Mouse (Mus musculus): ENCODE data around the gene Fra10ac1. TPM values are rescaled to one million over a fixed set of nuclear protein-coding genes. Genes with fewer than 3 reads are reported as not detected.

Gene Fra10ac1
- polyA plus RNA-seq, 1 experiment from 2014 or later = 41.3 TPM

DNA sequence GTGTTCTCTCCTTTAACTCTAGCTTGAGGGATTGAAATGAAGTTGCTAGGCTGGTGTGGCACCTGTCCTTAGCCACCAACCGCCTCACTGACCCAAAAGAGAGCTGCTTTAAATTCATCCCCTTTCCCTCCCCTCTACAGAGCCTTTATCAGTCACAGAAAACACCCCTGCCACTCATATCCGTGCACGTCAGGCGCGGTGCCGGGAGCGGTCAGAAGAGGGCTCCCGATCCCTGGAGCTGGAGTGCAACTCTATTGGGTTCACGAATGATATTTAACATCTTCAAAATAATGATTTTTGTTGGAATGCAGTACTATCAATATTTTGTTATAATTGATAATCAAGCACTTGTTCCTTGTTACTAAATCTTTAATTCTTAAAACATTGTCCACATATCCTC is 17.3 kb downstream of the Fra10ac1 start:
- 45% methylated on average over 9 of the region's 9 CpGs for WGBS
- no peak overlapping the region for H3K4me3 ChIP-seq (ENCODE audit: low read depth, low read length)
- H3K27me3 ChIP-seq (ENCODE audit: control insufficient read depth, insufficient read depth, low read depth, low read length) = no peaks in the 10 kb centered on the region
- no peak overlapping the region for H3K27ac ChIP-seq (ENCODE audit: low read length)
- 0 out of 2 replicates have a peak, but pooled peaks have one; percentile 67 for ATAC-seq
- peaks cover 4% of the 10 kb centered on the region; the same call in 1 of the 2 replicates for H3K36me3 ChIP-seq (ENCODE audit: control insufficient read depth, insufficient read depth, low read length)
- no peak overlapping the region for H3K9ac ChIP-seq (ENCODE audit: low read depth, low read length)
- no peaks in the 10 kb centered on the region for H3K4me1 ChIP-seq (ENCODE audit: control insufficient read depth, insufficient read depth, low read length)
- no peaks in the 10 kb centered on the region for H3K9me3 ChIP-seq (replicated peaks; ENCODE audit: control insufficient read depth, low read length, poor library complexity, severe bottlenecking)
- no peak overlapping the region for H3K4me2 ChIP-seq (ENCODE audit: low read length)

DNA sequence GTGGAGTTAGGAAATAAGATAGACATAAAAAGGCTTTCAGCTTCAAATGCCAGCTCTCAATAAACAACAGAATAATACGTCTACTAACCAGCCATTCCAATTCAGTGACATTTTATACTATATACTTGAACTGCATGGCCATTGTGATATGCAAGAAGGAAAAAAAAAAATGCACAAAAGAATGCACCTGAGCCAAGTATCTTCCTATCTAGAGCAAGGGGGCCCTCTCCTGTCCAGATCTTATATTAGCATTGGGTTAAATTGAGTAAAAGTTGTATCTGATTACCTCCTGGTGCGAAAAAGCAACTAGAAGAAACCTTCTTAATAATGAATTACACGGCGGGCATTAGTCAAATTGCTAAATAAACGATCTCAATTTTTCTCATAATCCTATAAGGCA is 25.2 kb downstream of the Fra10ac1 start:
- H3K27ac ChIP-seq (ENCODE audit: low read length) = no peak overlapping the region
- H3K27me3 ChIP-seq (ENCODE audit: control insufficient read depth, insufficient read depth, low read depth, low read length) = no peaks in the 10 kb centered on the region
- no peak overlapping the region for H3K4me3 ChIP-seq (ENCODE audit: low read depth, low read length)
- no peaks in the 10 kb centered on the region for H3K9me3 ChIP-seq (replicated peaks; ENCODE audit: control insufficient read depth, low read length, poor library complexity, severe bottlenecking)
- 91% methylated on average over 5 of the region's 5 CpGs for WGBS
- H3K36me3 ChIP-seq (ENCODE audit: control insufficient read depth, insufficient read depth, low read length) = peaks cover 8% of the 10 kb centered on the region
- no peaks in the 10 kb centered on the region for H3K4me1 ChIP-seq (ENCODE audit: control insufficient read depth, insufficient read depth, low read length)
- no peak for ATAC-seq
- H3K4me2 ChIP-seq (ENCODE audit: low read length) = no peak overlapping the region
- no peak overlapping the region for H3K9ac ChIP-seq (ENCODE audit: low read depth, low read length)

DNA sequence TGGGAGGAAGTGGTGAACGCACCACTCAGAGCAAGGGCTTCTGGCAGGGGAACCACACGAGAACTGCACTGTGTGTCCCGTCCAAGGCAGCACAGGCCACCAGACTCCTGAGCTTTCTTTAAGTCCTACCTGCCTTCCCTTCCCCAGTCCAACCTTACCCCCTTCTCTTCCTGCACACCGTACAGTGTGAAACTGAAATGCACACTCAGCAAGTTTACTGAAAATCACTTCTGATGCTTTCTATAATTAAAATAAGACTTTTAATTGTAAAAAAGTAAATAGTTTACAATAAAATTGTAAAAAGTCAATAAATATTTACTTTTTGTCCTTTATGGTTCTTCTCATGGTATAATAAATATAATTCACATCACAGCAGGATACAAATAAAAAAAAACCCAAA is 28.7 kb downstream of the Fra10ac1 start:
- no peak overlapping the region for H3K27ac ChIP-seq (ENCODE audit: low read length)
- H3K27me3 ChIP-seq (ENCODE audit: control insufficient read depth, insufficient read depth, low read depth, low read length) = no peaks in the 10 kb centered on the region
- WGBS = 95% methylated on average over 4 of the region's 4 CpGs
- H3K36me3 ChIP-seq (ENCODE audit: control insufficient read depth, insufficient read depth, low read length) = peaks cover 4% of the 10 kb centered on the region; the same call in 1 of the 2 replicates
- H3K4me2 ChIP-seq (ENCODE audit: low read length) = no peak overlapping the region
- no peaks in the 10 kb centered on the region for H3K4me1 ChIP-seq (ENCODE audit: control insufficient read depth, insufficient read depth, low read length)
- no peak overlapping the region for H3K4me3 ChIP-seq (ENCODE audit: low read depth, low read length)
- ATAC-seq = no peak
- no peaks in the 10 kb centered on the region for H3K9me3 ChIP-seq (replicated peaks; ENCODE audit: control insufficient read depth, low read length, poor library complexity, severe bottlenecking)
- H3K9ac ChIP-seq (ENCODE audit: low read depth, low read length) = no peak overlapping the region

DNA sequence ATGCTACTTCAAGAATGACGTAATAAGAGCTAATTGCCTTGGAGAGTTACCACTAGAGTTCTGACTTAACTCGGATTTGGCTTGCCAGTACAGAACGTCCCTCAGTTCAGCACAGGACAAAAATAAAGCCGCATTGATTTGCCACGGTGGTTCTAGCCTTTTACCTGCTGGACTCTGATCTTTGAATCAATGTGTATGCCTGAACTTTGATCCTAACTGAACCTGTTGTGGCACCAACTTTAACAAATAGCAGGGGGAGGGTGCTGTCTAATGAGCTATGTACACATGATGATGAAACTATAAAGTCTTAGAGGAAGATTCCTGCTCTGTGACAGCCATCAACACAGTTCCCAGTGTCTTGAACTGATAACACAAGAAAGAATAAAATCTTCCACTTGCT is 32.5 kb downstream of the Fra10ac1 start:
- Histone ChIP-seq H3K9ac (ENCODE audit: low read depth, low read length) (no peak overlapping the region), H3K27ac (ENCODE audit: low read length) (no peak overlapping the region), H3K27me3 (ENCODE audit: control insufficient read depth, insufficient read depth, low read depth, low read length) (no peaks in the 10 kb centered on the region), H3K4me1 (ENCODE audit: control insufficient read depth, insufficient read depth, low read length) (no peaks in the 10 kb centered on the region), H3K4me2 (ENCODE audit: low read length) (no peak overlapping the region), H3K36me3 (ENCODE audit: control insufficient read depth, insufficient read depth, low read length) (peaks cover 4% of the 10 kb centered on the region; the same call in 1 of the 2 replicates), H3K9me3 (replicated peaks; ENCODE audit: control insufficient read depth, low read length, poor library complexity, severe bottlenecking) (no peaks in the 10 kb centered on the region), H3K4me3 (ENCODE audit: low read depth, low read length) (no peak overlapping the region)
- ATAC-seq = no peak
- 78% methylated on average over 5 of the region's 5 CpGs for WGBS

DNA sequence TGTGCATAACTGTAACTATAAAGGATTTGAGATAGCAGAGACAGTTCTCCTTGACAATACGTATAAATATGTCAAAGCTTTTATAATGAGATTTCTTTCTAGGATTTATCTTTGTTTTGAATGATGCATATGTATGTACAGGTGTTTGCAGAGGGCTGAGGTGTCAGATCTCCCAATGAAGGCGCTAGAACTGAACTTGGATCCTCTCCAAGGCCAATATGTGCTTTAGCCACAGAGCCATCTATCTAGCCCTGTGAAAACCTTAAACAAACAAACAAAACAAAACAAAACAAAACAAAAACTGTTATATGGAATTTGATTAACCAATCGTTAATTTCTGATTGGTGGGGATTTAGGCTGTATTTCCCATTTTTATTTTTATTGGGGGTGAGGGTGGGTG is 33.4 kb downstream of the Fra10ac1 start:
- no peak overlapping the region for H3K4me3 ChIP-seq (ENCODE audit: low read depth, low read length)
- no peaks in the 10 kb centered on the region for H3K9me3 ChIP-seq (replicated peaks; ENCODE audit: control insufficient read depth, low read length, poor library complexity, severe bottlenecking)
- no peaks in the 10 kb centered on the region for H3K27me3 ChIP-seq (ENCODE audit: control insufficient read depth, insufficient read depth, low read depth, low read length)
- no peak overlapping the region for H3K9ac ChIP-seq (ENCODE audit: low read depth, low read length)
- H3K36me3 ChIP-seq (ENCODE audit: control insufficient read depth, insufficient read depth, low read length) = peaks cover 4% of the 10 kb centered on the region; the same call in 1 of the 2 replicates
- H3K4me1 ChIP-seq (ENCODE audit: control insufficient read depth, insufficient read depth, low read length) = no peaks in the 10 kb centered on the region
- no peak overlapping the region for H3K4me2 ChIP-seq (ENCODE audit: low read length)
- 89% methylated on average over 3 of the region's 3 CpGs for WGBS
- ATAC-seq = no peak
- no peak overlapping the region for H3K27ac ChIP-seq (ENCODE audit: low read length)

DNA sequence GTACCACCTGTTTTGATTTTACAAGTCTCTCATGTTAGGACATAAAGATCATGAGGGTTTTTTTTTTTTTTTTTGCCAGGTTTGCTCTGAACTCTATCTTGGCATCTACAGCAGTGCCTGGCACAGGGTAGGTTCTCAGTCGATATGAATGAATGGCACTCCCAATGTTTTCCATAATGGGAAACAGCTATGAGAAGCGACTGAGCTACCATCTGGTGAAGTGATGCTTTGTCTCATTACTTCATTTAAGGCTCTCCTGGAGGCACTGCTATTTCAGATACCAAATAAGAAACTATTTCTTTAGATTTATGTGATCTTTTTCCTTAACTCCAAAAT is 36.6 kb downstream of the Fra10ac1 start:
- Histone ChIP-seq H3K9me3 (replicated peaks; ENCODE audit: control insufficient read depth, low read length, poor library complexity, severe bottlenecking) (no peaks in the 10 kb centered on the region), H3K36me3 (ENCODE audit: control insufficient read depth, insufficient read depth, low read length) (no peaks in the 10 kb centered on the region), H3K9ac (ENCODE audit: low read depth, low read length) (no peak overlapping the region), H3K4me3 (ENCODE audit: low read depth, low read length) (no peak overlapping the region), H3K4me2 (ENCODE audit: low read length) (no peak overlapping the region), H3K27me3 (ENCODE audit: control insufficient read depth, insufficient read depth, low read depth, low read length) (no peaks in the 10 kb centered on the region), H3K4me1 (ENCODE audit: control insufficient read depth, insufficient read depth, low read length) (no peaks in the 10 kb centered on the region), H3K27ac (ENCODE audit: low read length) (no peak overlapping the region)
- ATAC-seq = no peak
- WGBS = 89% methylated on average over 2 of the region's 2 CpGs

DNA sequence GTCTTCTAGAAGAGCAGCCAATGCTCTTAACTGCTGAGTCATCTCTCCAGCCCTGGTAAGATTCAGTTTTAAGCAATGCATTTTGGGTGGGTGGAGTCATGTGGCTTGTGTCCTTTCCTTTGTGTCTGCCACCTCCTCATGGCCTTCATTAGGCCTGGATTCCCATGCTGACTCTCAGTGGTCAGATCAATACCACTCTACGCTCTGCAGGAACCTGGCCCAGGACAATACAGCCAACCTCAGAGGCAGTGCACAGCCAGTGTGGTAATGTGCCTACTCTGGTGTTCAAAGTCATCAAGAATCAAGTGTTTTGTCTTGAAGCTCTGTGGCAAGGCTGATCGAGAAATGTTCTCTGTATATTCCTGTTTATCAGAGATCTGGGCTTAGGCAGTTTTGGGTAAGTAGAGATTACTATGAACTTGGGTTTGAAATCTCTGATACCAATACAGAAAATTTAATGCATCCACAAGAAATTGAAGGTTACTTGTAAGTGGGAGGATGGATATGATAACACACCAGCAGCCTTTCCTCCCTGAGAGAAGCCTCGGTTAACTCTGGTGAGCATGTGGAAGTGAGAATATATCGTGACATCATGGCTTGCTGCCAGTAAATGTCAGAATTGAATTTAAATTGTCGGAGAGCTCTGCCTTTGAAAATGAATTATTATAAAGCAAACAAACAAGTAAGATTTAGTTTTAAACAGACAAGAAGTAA is 37.2 kb downstream of the Fra10ac1 start:
- no peaks in the 10 kb centered on the region for H3K9me3 ChIP-seq (replicated peaks; ENCODE audit: control insufficient read depth, low read length, poor library complexity, severe bottlenecking)
- 90% methylated on average over 5 of the region's 5 CpGs for WGBS
- H3K4me1 ChIP-seq (ENCODE audit: control insufficient read depth, insufficient read depth, low read length) = no peaks in the 10 kb centered on the region
- no peak overlapping the region for H3K4me2 ChIP-seq (ENCODE audit: low read length)
- ATAC-seq = no peak
- no peak overlapping the region for H3K9ac ChIP-seq (ENCODE audit: low read depth, low read length)
- H3K4me3 ChIP-seq (ENCODE audit: low read depth, low read length) = no peak overlapping the region
- H3K27ac ChIP-seq (ENCODE audit: low read length) = no peak overlapping the region
- no peaks in the 10 kb centered on the region for H3K36me3 ChIP-seq (ENCODE audit: control insufficient read depth, insufficient read depth, low read length)
- no peaks in the 10 kb centered on the region for H3K27me3 ChIP-seq (ENCODE audit: control insufficient read depth, insufficient read depth, low read depth, low read length)

DNA sequence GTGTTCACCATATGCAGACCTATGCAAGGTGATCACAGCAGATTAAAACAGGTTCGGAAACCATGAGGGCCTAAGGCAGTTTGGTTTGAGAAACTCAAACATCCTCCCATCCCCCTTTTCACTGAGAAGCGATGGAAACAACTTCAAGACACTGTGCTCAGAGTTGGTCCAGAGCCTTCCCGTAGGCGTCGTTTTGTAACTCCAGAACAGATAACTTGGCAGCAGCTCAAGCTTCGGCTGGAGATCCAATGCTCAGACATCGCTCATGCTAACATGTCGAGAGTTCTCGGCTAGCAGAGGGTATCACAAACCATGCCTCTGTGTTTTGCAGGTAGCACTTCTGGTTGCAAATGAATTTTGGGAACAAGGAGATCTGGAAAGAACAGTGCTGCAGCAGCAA is 44.3 kb downstream of the Fra10ac1 start:
- Histone ChIP-seq H3K27me3 (ENCODE audit: control insufficient read depth, insufficient read depth, low read depth, low read length) (no peaks in the 10 kb centered on the region), H3K4me1 (ENCODE audit: control insufficient read depth, insufficient read depth, low read length) (no peaks in the 10 kb centered on the region), H3K27ac (ENCODE audit: low read length) (no peak overlapping the region), H3K9me3 (replicated peaks; ENCODE audit: control insufficient read depth, low read length, poor library complexity, severe bottlenecking) (no peaks in the 10 kb centered on the region), H3K4me2 (ENCODE audit: low read length) (no peak overlapping the region), H3K9ac (ENCODE audit: low read depth, low read length) (no peak overlapping the region), H3K36me3 (ENCODE audit: control insufficient read depth, insufficient read depth, low read length) (no peaks in the 10 kb centered on the region), H3K4me3 (ENCODE audit: low read depth, low read length) (no peak overlapping the region)
- 92% methylated on average over 9 of the region's 9 CpGs for WGBS
- no peak for ATAC-seq

DNA sequence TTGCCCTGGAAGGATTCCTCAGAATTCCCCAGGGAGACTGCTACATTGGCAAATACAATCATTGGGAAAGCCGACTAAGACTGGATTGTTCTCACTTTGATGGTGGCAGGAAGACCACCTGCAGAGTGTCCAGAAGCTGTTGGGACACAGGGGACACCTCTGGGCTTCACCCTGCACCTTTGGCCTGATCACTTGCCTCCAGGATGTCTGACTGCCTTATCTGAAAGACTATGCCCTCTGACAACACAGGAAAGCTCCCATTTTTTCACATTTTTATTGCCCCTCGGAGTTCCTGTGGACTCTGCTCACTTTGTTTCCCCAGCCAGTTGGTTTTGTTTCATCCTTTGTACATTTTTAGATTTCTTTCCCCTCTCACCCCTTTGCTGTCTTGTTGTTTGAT is 59.3 kb downstream of the Fra10ac1 start:
- H3K27ac ChIP-seq (ENCODE audit: low read length) = no peak overlapping the region
- no peaks in the 10 kb centered on the region for H3K36me3 ChIP-seq (ENCODE audit: control insufficient read depth, insufficient read depth, low read length)
- H3K4me2 ChIP-seq (ENCODE audit: low read length) = no peak overlapping the region
- no peaks in the 10 kb centered on the region for H3K4me1 ChIP-seq (ENCODE audit: control insufficient read depth, insufficient read depth, low read length)
- H3K9me3 ChIP-seq (replicated peaks; ENCODE audit: control insufficient read depth, low read length, poor library complexity, severe bottlenecking) = no peaks in the 10 kb centered on the region
- no peak overlapping the region for H3K4me3 ChIP-seq (ENCODE audit: low read depth, low read length)
- ATAC-seq = no peak
- H3K27me3 ChIP-seq (ENCODE audit: control insufficient read depth, insufficient read depth, low read depth, low read length) = no peaks in the 10 kb centered on the region
- H3K9ac ChIP-seq (ENCODE audit: low read depth, low read length) = no peak overlapping the region
- 50% methylated on average over 2 of the region's 2 CpGs for WGBS

Measured in midbrain, embryonic 16.5 days (tissue).